Mouse (Mus musculus): Measurements from ENCODE around the gene Errfi1. TPM values are rescaled to one million over a fixed set of nuclear protein-coding genes. Genes with fewer than 3 reads are reported as not detected.

Errfi1 gene
- total and polyA plus RNA-seq, 2 experiments from 2014 or later: 7.4 to 33.7 TPM

- WGBS: 84% methylated on average over 5 of the region's 5 CpGs
- no peak for DNase-seq (ENCODE audit: low spot score)
- H3K4me2 ChIP-seq (ENCODE audit: low read depth, low read length): no peak overlapping the region
- no peak overlapping the region for H3K4me3 ChIP-seq (ENCODE audit: low read depth, low read length)
- H3K36me3 ChIP-seq (replicated peaks; ENCODE audit: control insufficient read depth, insufficient read depth, low read length): no peaks in the 10 kb centered on the region
- no peak overlapping the region for H3K27ac ChIP-seq (ENCODE audit: low read depth)
- no peak overlapping the region for H3K9ac ChIP-seq (replicated peaks; ENCODE audit: low read depth, low read length)
- TF ChIP-seq EP300 (IDR thresholded peaks at IDR 0.05; ENCODE audit: low read depth): no peak
- no peak for TF ChIP-seq CTCF (IDR thresholded peaks at IDR 0.05; ENCODE audit: low read depth)
- no peaks in the 10 kb centered on the region for H3K9me3 ChIP-seq (replicated peaks; ENCODE audit: control insufficient read depth, low read length)
- no peaks in the 10 kb centered on the region for H3K4me1 ChIP-seq (ENCODE audit: control insufficient read depth, insufficient read depth)
- ATAC-seq (ENCODE audit: insufficient read depth, low read depth): no peak
- H3K27me3 ChIP-seq (ENCODE audit: control insufficient read depth, insufficient read depth, low read length): no peaks in the 10 kb centered on the region
Measured at GRCm38 (mm10) chr4:150835163-150835562, 18.6 kb upstream of the Errfi1 start.

GRCm38 (mm10) chr4:150836258-150836657 is 17.5 kb upstream of the Errfi1 start:
- DNase-seq (ENCODE audit: low spot score): no peak
- WGBS: 81% methylated on average over 13 of the region's 13 CpGs

GRCm38 (mm10) chr4:150836961-150837360 is 16.8 kb upstream of the Errfi1 start:
- Histone ChIP-seq H3K27me3 (ENCODE audit: control insufficient read depth, insufficient read depth, low read length) (no peaks in the 10 kb centered on the region), H3K36me3 (replicated peaks; ENCODE audit: control insufficient read depth, insufficient read depth, low read length) (no peaks in the 10 kb centered on the region), H3K9ac (replicated peaks; ENCODE audit: low read depth, low read length) (no peak overlapping the region), H3K4me3 (ENCODE audit: low read depth, low read length) (no peak overlapping the region), H3K9me3 (replicated peaks; ENCODE audit: control insufficient read depth, low read length) (no peaks in the 10 kb centered on the region), H3K4me1 (ENCODE audit: control insufficient read depth, insufficient read depth) (no peaks in the 10 kb centered on the region), H3K4me2 (ENCODE audit: low read depth, low read length) (no peak overlapping the region), H3K27ac (ENCODE audit: low read depth) (no peak overlapping the region)
- TF ChIP-seq EP300 (IDR thresholded peaks at IDR 0.05; ENCODE audit: low read depth): no peak
- no peak for TF ChIP-seq CTCF (IDR thresholded peaks at IDR 0.05; ENCODE audit: low read depth)
- 81% methylated on average over 12 of the region's 12 CpGs for WGBS
- DNase-seq (ENCODE audit: low spot score) (no peak), ATAC-seq (ENCODE audit: insufficient read depth, low read depth) (no peak)

More at GRCm38 (mm10) chr4:150836258-150836657, 17.5 kb upstream of the Errfi1 start:
- no peaks in the 10 kb centered on the region for H3K27me3 ChIP-seq (ENCODE audit: control insufficient read depth, insufficient read depth, low read length)
- TF ChIP-seq CTCF (IDR thresholded peaks at IDR 0.05; ENCODE audit: low read depth) (no peak), EP300 (IDR thresholded peaks at IDR 0.05; ENCODE audit: low read depth) (no peak)
- no peak overlapping the region for H3K4me2 ChIP-seq (ENCODE audit: low read depth, low read length)
- no peak overlapping the region for H3K27ac ChIP-seq (ENCODE audit: low read depth)
- H3K4me1 ChIP-seq (ENCODE audit: control insufficient read depth, insufficient read depth): no peaks in the 10 kb centered on the region
- H3K36me3 ChIP-seq (replicated peaks; ENCODE audit: control insufficient read depth, insufficient read depth, low read length): no peaks in the 10 kb centered on the region
- H3K4me3 ChIP-seq (ENCODE audit: low read depth, low read length): no peak overlapping the region
- no peak overlapping the region for H3K9ac ChIP-seq (replicated peaks; ENCODE audit: low read depth, low read length)
- no peak for ATAC-seq (ENCODE audit: insufficient read depth, low read depth)
- H3K9me3 ChIP-seq (replicated peaks; ENCODE audit: control insufficient read depth, low read length): no peaks in the 10 kb centered on the region

- H3K4me2 ChIP-seq (ENCODE audit: low read depth, low read length): no peak overlapping the region
- TF ChIP-seq CTCF (IDR thresholded peaks at IDR 0.05; ENCODE audit: low read depth) (no peak), EP300 (IDR thresholded peaks at IDR 0.05; ENCODE audit: low read depth) (no peak)
- ATAC-seq (ENCODE audit: insufficient read depth, low read depth) (no peak), DNase-seq (ENCODE audit: low spot score) (no peak)
- H3K27me3 ChIP-seq (ENCODE audit: control insufficient read depth, insufficient read depth, low read length): no peaks in the 10 kb centered on the region
- no peak overlapping the region for H3K9ac ChIP-seq (replicated peaks; ENCODE audit: low read depth, low read length)
- no peaks in the 10 kb centered on the region for H3K9me3 ChIP-seq (replicated peaks; ENCODE audit: control insufficient read depth, low read length)
- no peak overlapping the region for H3K27ac ChIP-seq (ENCODE audit: low read depth)
- no peak overlapping the region for H3K4me3 ChIP-seq (ENCODE audit: low read depth, low read length)
- H3K36me3 ChIP-seq (replicated peaks; ENCODE audit: control insufficient read depth, insufficient read depth, low read length): no peaks in the 10 kb centered on the region
- 63% methylated on average over 6 of the region's 6 CpGs for WGBS
- no peaks in the 10 kb centered on the region for H3K4me1 ChIP-seq (ENCODE audit: control insufficient read depth, insufficient read depth)
Measured at GRCm38 (mm10) chr4:150837458-150837857, 16.3 kb upstream of the Errfi1 start.

- H3K9ac ChIP-seq (replicated peaks; ENCODE audit: low read depth, low read length): no peak overlapping the region
- ATAC-seq (ENCODE audit: insufficient read depth, low read depth): no peak
- no peaks in the 10 kb centered on the region for H3K27me3 ChIP-seq (ENCODE audit: control insufficient read depth, insufficient read depth, low read length)
Measured at GRCm38 (mm10) chr4:150842045-150842444, 11.7 kb upstream of the Errfi1 start.

GRCm38 (mm10) chr4:150843181-150843580 is 10.5 kb upstream of the Errfi1 start:
- ATAC-seq (ENCODE audit: insufficient read depth, low read depth): no peak
- H3K4me3 ChIP-seq (ENCODE audit: low read depth, low read length): no peak overlapping the region
- WGBS: 66% methylated on average over 7 of the region's 7 CpGs
- H3K9me3 ChIP-seq (replicated peaks; ENCODE audit: control insufficient read depth, low read length): no peaks in the 10 kb centered on the region
- H3K9ac ChIP-seq (replicated peaks; ENCODE audit: low read depth, low read length): no peak overlapping the region
- no peaks in the 10 kb centered on the region for H3K36me3 ChIP-seq (replicated peaks; ENCODE audit: control insufficient read depth, insufficient read depth, low read length)
- TF ChIP-seq EP300 (IDR thresholded peaks at IDR 0.05; ENCODE audit: low read depth) (no peak), CTCF (IDR thresholded peaks at IDR 0.05; ENCODE audit: low read depth) (no peak)
- no peak overlapping the region for H3K4me2 ChIP-seq (ENCODE audit: low read depth, low read length)
- no peaks in the 10 kb centered on the region; the same call in 1 of the 2 replicates for H3K27me3 ChIP-seq (ENCODE audit: control insufficient read depth, insufficient read depth, low read length)
- H3K27ac ChIP-seq (ENCODE audit: low read depth): no peak overlapping the region
- no peak for DNase-seq (ENCODE audit: low spot score)
- no peaks in the 10 kb centered on the region for H3K4me1 ChIP-seq (ENCODE audit: control insufficient read depth, insufficient read depth)

More at GRCm38 (mm10) chr4:150842045-150842444, 11.7 kb upstream of the Errfi1 start:
- no peak for DNase-seq (ENCODE audit: low spot score)
- Histone ChIP-seq H3K4me1 (ENCODE audit: control insufficient read depth, insufficient read depth) (no peaks in the 10 kb centered on the region), H3K9me3 (replicated peaks; ENCODE audit: control insufficient read depth, low read length) (no peaks in the 10 kb centered on the region), H3K4me2 (ENCODE audit: low read depth, low read length) (no peak overlapping the region), H3K4me3 (ENCODE audit: low read depth, low read length) (no peak overlapping the region), H3K36me3 (replicated peaks; ENCODE audit: control insufficient read depth, insufficient read depth, low read length) (no peaks in the 10 kb centered on the region), H3K27ac (ENCODE audit: low read depth) (no peak overlapping the region)
- no peak for TF ChIP-seq CTCF (IDR thresholded peaks at IDR 0.05; ENCODE audit: low read depth)
- no peak for TF ChIP-seq EP300 (IDR thresholded peaks at IDR 0.05; ENCODE audit: low read depth)
- WGBS: 69% methylated on average over 5 of the region's 5 CpGs
